Mouse (Mus musculus): ENCODE data around the gene Rnf19b. TPM values are rescaled to one million over a fixed set of nuclear protein-coding genes. Genes with fewer than 3 reads are reported as not detected.
A peak's percentile ranks its signal among the peaks of the same experiment; 100 is the strongest.

The Rnf19b gene
- total RNA-seq (2021) = 10 to 100 TPM; 17.8 to 20.2 TPM
- long read RNA-seq, experiment 1, partial matches to known transcripts = 2 of 7 reads
- long read RNA-seq, experiment 1, other reads (novel, unspliced or antisense) = 1 of 7 reads
- long read RNA-seq, experiment 2, transcript Rnf19b-206 (9 exons, 2,532 nt) = major isoform, 6 of 19 reads
- long read RNA-seq, experiment 2, partial matches to known transcripts = 3 of 19 reads
- long read RNA-seq, experiment 2, other reads (novel, unspliced or antisense) = 8 of 19 reads

DNA sequence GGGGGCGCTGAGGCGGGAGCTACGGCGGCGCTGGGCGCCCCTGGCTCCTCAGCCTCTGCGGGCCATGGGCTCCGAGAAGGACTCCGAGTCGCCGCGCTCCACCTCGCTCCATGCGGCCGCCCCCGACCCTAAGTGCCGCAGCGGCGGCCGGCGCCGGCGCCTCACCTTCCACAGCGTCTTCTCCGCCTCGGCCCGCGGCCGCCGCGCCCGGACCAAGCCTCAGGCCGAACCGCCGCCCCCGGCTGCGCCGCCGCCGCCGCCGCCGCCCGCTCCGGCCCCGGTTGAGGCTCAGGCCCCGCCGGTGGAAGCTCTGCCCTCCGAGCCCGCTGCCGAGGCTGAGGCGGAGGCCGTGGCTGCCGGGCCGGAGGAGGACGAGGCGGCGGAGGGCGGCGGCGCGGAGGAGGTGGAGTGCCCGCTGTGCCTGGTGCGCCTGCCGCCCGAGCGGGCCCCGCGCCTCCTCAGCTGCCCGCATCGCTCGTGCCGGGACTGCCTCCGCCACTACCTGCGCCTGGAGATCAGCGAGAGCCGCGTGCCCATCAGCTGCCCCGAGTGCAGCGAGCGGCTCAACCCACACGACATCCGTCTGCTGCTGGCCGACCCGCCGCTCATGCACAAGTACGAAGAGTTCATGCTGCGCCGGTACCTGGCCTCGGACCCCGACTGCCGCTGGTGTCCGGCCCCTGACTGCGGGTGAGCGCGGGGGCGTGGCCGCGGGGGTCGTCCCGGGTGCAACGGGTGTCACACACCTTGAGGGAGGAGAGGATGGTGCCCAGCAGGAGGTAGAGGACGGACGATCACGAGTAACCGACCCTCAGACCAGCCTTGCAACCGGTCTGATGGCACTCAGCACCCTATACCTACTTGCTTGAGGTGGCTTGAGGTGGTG lies at the start of gene Rnf19b:
TSS of gene Rnf19b (plus strand) at position 65 of the 886 bp plus-strand sequence.
- DNase-seq = peak; percentile 36

DNA sequence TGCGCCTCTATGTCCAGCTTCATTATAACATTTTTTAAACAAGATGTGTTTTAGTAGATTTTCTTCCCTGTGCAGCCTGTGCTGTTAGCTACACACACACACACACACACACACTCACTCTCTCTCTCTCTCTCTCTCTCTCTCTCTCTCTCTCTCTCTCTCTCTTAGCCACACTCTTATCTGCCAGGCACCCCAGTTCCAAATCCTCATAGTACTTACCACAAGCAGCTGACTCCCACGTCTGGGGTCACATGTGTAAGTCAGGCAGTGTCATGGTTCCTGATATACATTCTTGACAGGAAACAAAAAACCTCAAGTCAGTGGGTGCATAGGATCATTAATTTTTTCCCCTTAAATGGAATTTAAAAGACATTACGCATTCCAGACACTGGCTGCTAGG lies 49.4 kb upstream of the Rnf19b start:
- no peak for DNase-seq

DNA sequence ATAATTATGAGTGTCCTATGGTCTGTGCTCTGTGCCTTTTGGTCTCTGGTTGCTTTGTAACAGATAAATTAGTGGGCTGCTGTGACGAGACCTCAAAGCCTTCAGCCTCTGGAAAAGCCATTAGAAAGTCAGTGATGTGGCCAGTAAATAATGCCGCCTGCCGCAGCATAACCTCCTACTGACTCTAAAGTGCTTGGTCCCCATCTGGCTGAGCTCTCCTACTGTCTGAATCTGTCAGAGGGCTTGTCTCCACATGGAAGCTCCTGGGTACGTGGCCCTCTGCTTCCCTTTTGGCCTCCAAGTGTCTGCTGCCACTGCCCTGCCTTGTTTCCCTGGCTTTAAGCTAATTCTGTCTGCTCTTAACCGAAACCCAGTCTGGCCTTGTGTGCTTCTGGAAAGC lies 48.5 kb upstream of the Rnf19b start:
- DNase-seq = peak; percentile 48

DNA sequence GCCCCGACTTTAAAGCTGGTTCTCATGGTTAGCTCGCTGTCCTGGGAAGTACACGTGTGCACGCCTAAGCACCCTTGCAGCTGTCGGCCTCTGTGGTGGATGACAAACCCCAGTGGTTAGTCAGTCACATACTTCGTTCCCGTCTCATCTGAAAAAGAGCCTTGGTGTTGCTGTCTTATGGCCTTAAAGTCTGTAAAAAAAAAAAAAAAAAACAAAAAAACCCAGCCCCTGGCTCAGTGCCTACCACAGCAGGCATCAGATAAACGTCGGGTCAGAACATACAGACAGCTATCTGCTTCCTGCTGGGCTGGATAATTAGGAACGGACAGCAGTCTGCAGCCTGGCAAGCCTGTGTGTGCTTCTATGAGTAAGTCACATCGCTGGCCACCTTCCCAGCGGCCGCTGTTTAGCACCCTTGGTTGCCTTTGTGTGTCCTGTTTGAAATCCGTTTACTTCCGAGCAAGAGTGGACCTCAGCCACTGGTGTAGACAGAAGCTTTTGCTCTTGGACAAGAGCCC lies 46.4 kb upstream of the Rnf19b start:
- DNase-seq = peak; percentile 37

DNA sequence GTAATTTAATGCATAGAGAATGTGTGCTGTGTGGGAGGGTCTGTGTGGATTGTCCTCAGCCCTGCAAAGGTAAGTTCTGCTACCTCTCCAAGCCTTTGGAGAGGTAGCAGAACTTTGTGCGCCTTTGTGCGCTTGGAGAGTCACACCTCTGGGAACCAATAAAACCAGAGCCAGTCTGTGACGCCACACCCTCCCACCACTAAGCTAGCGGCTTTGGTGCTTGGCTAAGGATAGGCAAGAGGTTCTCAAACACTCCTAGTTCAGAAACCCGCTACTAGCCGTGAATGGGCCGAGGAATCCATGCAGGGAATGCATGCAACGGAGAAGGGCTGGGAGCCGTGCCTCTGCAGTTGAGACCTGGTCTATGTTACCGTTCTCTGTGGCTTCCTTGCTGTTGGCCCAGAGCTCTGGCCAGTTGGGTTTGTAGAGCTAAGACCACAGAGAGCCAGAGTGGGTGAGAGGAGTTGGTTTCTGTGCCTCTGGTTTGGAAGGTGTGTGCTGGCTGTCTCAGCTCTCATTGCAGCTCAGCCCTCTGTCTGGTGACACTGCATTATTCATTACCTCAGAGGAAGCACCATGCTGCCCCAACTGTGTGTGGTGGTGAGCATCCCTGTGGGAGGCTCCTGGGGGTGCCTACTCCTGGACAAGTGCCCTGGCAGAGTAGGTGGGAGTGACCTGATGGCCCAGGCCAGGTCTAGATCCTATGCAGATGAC lies 44.8 kb upstream of the Rnf19b start:
- no peak for DNase-seq

DNA sequence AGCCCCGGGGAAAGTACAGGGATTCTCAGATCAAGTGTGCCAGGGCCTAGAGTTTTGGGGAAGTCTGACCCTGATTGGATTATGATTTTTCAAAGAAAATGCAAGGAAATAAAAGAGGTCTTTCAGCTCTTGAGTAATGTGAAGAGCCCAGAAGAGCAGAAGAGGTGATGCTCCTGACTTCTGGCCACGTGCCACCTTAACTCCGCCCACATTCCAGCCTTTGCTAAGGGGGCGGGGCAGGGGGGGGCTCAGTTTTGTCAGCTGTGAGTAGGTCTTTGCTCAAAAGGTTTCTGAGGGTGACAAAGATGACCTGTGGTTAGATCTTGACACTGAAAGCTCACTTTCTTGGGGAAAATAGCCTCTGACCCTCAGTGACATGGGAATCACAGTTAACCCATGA lies 41.7 kb upstream of the Rnf19b start:
- no peak for DNase-seq

DNA sequence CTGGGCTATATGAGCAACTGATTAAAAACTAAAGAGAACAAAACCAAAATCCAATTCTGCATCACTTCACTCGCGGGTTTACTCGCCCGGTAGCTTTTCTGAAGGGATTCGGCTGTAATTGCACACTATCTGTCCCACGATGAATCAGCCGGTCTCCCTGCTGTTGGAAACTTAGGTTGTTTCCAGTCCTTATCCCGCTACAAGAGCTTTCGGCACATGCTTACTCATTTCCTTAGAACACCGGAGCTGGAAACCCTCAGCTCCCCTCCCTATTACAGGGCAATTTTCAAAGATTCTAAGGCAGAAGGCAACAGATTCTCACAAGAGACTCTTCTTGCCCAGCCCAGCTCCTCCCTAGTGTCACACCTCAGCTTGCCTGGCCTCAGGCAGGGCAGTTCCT lies 40.9 kb upstream of the Rnf19b start:
- DNase-seq = no peak

DNA sequence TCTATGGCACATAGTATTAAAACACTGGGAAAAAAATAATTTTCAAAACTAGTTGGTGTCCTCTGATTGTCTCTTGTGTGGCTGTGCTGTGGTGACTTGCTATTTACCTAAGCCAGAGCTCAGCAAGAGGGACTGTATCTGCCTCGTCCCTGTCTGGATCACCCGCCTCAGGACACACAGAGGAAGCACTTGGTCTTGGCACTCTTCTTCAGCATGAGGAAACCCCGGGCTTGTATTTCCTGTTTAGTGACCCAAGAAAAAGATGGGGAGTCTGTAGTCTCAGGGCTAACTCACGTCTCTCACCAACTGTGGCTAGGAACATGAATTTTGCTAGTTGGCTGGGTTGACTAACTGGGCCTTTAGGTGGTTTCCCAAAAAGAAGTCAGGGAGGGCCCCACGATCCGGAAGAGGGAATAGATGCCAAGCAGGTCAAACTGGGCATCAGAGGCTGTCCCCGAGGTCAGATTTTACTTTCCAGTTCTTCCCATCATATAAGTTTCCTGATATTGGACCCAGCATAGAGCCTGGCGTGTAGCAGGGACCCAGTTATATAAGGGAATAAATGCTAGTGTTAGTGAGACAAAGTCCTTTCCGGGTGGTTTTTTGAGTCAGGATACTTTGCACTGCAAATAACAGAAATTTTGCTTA lies 39.2 kb upstream of the Rnf19b start:
- no peak for DNase-seq

DNA sequence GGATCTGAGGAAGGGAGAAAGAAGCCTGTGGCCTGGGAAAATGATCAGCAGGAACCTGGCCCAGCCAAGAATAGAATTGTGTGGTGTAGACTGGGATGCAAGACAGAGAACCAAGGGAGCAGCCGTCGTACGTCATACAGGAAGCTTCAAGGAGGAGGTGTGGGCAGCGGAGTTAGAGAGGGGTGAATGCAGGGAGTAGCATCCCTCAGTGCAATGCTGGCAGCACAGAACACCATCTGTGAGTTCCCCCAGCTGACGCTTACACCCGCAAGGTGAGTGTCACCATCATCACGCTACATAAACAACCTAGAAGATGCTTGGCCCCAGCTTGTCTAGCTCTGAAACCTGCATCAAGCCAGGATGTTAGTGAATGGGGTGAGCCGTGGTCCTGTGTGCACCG lies 38.3 kb upstream of the Rnf19b start:
- DNase-seq = no peak

DNA sequence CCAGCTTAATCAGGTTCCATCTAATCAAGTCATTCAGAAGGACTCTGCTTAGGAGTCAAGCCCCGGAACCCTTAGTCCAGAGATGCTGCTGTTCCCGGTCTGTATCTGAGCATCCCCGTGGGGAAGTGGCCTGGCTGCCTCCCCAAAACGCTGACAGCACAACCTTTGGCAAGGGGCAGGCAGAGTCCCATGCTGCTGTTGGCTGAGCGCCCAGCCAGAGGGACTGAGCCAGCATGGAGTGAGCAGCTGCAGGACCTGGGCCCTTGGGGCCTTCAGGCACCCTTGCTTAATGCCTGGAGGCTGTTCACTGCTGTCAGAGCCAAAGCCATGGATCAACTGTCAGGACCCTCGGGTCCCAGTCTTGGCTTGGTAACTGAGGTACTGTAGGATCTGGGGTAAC lies 37.6 kb upstream of the Rnf19b start:
- peak; percentile 95 for DNase-seq

DNA sequence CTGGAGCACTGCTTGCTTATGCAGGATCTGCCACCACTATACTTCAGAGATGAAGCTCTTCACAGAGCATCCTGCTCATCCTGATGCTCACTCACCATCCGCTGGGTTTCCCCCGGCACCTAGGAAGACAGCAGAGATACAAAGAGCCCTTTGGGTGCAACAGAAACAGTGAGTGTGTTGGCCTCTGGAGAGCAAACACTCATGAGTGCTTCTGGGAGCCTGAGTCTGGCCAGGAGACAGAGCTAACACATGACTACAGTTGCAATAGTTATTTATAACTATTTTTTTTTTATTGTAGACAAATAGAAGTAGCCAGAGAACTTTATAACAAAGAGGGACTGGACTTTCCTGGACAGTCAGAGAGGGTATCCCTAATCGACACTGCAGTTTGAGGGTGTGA lies 36.6 kb upstream of the Rnf19b start:
- DNase-seq = no peak

DNA sequence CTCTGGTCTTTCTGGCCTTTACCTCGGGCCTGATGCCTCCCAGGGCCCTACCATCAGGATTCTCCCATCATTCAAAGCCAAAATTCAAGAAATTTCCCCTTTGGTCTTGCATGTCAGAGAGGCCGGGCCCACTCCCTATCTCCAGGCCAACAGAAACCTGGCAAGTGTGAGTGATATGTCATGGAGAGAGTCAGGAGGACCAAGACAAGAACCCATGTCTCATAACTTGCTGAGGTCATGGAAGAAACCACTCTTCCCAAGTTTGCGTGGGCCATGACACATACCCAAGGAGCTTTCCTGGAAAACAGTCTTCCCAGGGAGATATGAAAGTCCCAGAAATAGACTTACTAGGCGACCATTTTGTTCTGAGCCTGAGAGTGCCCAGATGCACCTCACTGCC lies 36.2 kb upstream of the Rnf19b start:
- no peak for DNase-seq

DNA sequence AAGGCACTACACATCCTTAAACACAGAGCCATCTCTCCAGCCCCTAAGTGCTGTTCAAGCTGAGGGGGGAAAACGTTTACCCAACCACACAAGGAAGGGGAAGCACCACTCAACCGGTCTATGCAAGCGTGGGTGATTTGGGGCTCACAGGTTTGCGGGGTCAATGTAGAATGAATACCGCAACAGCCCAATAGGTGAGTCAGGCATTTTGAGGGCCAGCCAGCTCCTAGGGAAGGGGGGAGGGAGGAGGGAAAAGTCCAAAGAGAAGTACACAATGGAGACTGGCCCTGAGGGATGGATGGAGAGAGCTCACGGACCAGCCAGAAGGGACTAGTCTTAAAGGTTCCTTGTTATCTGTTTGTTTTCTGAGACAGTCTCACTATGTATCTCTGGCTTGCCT lies 34.2 kb upstream of the Rnf19b start:
- no peak for DNase-seq

DNA sequence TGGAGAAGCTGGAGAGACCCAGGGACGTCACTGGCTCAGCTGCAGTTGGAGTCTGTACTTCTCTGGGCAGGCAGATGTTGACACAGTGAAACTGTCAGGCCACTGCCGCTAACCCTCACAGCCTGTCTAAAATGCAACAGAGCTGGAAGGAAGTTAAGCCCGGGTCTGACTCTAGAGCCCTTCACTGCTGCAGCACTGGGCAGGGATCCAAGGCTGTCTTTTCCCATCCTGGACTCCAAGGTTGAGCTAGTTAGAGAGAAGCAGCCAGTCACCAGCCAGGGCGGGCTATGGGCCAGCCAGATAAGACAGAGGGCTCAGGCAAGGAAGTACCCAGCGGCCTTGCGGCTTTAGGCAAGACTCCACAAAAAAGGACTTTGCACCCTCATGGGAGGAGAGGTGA lies 33.3 kb upstream of the Rnf19b start:
- DNase-seq = no peak

DNA sequence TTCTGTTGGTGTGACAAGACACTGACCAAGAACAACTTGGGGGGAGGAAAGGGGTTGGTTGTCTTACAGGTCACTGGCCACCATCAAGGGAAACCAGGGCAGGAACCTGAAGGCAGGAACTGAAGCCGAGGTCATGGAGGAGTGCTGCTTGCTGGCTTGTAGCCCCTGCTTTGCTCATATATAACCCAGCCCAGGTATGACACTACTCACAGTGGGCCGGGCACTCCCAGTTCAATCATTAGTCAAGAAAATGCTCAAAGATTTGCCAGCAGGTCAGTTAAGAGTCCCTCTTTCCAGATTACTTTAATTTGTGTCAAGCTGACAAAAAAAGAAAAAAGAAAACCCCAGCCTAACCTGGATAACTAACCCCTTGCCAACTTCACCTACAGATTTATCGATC lies 32.4 kb upstream of the Rnf19b start:
- DNase-seq = no peak

DNA sequence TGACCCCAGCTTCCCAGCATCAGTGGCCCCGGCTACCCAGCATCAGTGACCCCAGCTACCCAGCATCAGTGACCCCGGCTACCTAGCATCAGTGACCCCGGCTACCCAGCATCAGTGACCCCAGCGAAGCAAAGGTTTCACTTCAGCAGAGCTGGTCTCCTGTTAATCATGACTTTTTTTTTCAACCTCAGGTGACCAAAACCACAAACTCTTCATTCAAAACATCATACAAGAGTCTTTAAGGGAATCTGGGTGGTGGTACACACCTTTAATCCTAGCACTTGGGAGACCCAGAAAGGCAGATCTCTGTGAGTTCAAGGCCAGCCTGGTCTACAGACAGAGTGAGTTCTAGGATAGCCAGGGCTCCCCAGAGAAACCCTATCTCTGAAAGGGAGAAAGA lies 27.3 kb upstream of the Rnf19b start:
- no peak for DNase-seq

DNA sequence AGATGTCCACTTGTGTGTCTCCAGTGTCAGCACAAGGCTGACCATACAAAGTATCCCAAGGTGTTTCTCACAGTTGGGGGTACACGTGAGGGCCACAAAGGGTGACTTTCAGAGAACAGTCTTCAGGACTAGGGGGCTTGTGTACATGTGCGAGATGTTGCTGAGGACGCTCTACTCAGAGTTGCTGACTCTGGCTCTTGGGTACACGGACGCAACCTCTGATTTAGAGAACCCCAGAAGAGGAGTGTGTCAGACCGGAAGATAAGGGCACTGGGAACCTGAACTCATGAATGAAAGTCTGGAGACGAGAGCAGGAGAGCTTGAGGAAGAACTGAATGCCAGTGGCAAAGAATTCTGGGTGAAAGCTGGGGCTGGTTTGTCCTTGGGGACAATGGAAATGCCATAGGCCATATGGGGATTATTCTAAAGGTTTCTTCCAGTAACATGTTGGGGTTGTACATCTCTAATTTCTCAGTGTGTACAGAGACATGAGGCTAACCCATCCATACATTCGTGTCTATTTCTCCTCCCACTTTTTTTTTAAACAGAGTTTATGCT lies 26.6 kb upstream of the Rnf19b start:
- no peak for DNase-seq

DNA sequence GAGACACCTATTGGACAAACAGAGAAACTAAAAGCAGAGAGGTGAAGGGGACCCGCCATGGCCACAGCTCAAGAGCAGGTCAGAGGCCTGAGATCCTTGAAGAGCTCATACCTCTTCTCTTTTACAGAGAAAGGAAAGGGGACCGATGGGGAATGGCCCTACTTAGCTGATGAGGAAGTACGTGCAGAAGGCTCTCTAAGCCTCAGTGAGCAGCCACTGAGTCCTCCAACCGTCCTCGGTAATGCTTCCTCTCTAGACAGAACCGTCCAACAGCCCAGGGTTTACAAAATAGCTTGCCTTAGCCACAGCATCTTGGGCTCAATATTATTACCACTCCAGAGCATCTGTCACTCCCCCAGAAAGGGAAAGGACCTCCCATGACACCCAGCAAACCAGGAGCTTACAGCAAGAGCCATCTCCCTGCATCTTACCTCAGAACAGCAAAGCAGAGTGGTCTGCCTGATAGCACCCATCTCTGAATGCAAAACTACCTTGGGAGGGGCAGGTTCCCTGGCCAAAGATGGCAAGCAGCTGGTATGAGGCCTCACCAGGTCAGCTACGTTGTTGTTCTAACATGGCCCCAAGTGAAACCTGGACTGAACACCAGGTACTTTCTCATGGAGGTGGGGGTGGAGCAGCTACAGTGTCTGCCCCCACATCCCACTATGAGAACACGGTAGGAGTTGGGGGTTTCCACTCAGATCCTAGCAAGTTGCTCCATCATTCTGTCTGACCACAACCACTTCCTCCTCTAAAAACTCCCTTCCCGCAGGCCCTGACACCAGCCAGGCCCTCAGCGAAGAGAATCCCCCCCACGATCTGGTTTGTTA lies 25.7 kb upstream of the Rnf19b start:
- no peak for DNase-seq

DNA sequence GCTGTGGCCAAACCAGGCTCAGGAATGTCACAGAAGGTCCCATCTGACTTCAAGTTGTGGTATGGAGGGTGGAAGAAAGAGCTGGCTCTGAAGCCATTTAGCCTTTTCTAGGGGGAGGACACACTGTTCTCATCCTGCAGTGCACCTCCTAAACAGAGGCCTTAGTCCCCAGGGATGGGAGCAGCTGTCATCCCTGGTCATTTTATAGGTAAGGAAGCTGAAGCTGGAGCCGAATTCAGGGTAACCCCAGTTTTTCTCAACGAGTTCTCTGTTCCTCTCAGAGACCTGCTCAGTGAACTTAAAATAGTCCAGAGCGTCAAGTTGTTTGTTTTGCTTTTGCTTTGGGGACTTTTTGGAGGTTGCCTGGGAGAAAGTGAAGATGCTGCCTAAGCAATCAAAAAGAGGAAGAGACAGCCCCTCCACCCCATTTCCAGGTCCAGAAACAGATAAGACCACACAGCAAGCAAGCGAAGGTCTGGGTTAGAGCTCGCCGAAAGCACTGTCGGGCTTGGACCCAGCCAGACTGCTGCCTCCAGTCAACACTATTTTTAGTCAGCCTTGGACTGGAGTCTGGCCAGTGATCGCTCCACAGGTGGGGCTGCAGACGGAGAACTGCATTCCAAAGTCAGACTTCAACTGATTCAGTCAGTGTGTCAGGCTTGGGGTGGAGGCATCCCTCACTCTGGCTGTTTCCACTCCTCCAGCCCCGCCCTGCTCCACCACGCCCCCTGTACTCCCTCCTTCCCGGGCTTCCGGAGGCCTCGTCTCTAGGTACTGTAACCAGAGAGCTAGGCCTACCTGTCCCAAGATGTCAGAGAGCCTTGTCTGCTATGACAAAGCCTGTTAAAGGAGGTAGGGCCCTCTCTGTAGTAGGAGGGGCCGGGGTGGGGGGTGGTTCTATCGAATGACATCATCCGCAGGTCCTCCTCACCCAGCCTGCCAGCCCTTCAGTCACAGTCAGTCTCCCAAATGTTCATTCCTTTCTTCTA lies 24.8 kb upstream of the Rnf19b start:
- peak; percentile 71 for DNase-seq

DNA sequence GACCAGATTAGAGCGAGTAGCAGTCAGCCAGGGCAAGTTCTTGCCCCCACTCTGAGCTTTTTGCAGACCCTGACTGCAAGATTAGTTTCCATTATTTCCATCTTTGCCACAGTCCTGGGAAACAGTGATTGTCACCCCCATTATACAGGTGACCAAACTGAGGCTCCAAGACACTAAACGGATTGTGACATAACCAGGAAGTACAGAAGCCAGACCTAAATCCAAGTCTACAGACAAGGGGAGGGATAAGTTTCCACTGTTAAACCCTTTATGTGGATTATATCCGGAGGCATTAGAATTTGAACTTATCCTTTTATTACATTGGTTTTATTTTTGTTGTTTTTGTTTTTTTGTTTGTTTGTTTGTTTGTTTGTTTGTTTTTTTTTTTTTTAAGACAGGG lies 23.8 kb upstream of the Rnf19b start:
- no peak for DNase-seq

Data from gastrocnemius, postnatal 25 days (tissue).